8 mouse cellular contexts compared by ENCODE assay signal in genomic region chr3:137981382-137981750, GRCm38 (mm10). TPM values are rescaled to one million over a fixed set of nuclear protein-coding genes. Genes with fewer than 3 reads are reported as not detected.
DNase-seq lines count a peak whose midpoint lies in the region; ATAC-seq and TF ChIP-seq lines count a peak whose summit lies in the region.

TSS of gene Dapp1 (minus strand) at chr3:137981545.

- no peaks in the 10 kb centered on the region for H3K9me3 ChIP-seq in heart, embryonic 12.5 days (replicated peaks)
- H3K9me3 ChIP-seq in kidney, embryonic 15.5 days (replicated peaks), result no peaks in the 10 kb centered on the region
- H3K9me3 ChIP-seq in liver, embryonic 14.5 days (ENCODE audit: control insufficient read depth, low read length), result no peaks in the 10 kb centered on the region
- H3K9me3 ChIP-seq in stomach, embryonic 15.5 days, result no peaks in the 10 kb centered on the region

- peak within 1 kb of the TSS; percentile 6 for H3K4me3 ChIP-seq in cerebellum, adult 2 months (replicated peaks; ENCODE audit: insufficient read depth, low read depth, low read length)
- H3K4me3 ChIP-seq in embryonic fibroblast, embryonic 13.5 days (ENCODE audit: insufficient read depth, low read length), result peak within 1 kb of the TSS; percentile 63
- H3K4me3 ChIP-seq in heart, embryonic 12.5 days, result peak within 1 kb of the TSS; percentile 55
- peak within 1 kb of the TSS; percentile 51 for H3K4me3 ChIP-seq in kidney, embryonic 15.5 days (replicated peaks)
- peak within 1 kb of the TSS; percentile 60 to 89 for H3K4me3 ChIP-seq in liver, embryonic 14.5 days (ENCODE audit: insufficient read depth in 1 of 2, low read depth in 2 of 2, low read length in 2 of 2)
- H3K4me3 ChIP-seq in stomach, embryonic 15.5 days (replicated peaks), result peak within 1 kb of the TSS; percentile 50

- peak within 1 kb of the TSS; percentile 74 for H3K9ac ChIP-seq in heart, embryonic 12.5 days
- peak within 1 kb of the TSS; percentile 38 for H3K9ac ChIP-seq in kidney, embryonic 15.5 days
- peak within 1 kb of the TSS; percentile 83 for H3K9ac ChIP-seq in liver, embryonic 14.5 days (replicated peaks)
- H3K9ac ChIP-seq in stomach, embryonic 15.5 days, result peak within 1 kb of the TSS; percentile 53

- 12% methylated on average over 10 of the region's 10 CpGs for whole genome bisulfite sequencing in cerebellum, adult 2 months
- 9% methylated on average over 10 of the region's 10 CpGs for WGBS in heart, embryonic 12.5 days
- 9% methylated on average over 10 of the region's 10 CpGs for WGBS in kidney, embryonic 15.5 days
- WGBS in liver, embryonic 14.5 days (ENCODE audit: insufficient replicate concordance), result 2% methylated on average over 10 of the region's 10 CpGs
- 11% methylated on average over 10 of the region's 10 CpGs for WGBS in stomach, embryonic 15.5 days

- DNase-seq in cerebellum, adult 2 months, result no peak
- DNase-seq in cerebellum, postnatal 36 days, result no peak
- peak in 1 of 3 experiments; percentile 71 for DNase-seq in liver, embryonic 14.5 days (ENCODE audit: low read depth in 3 of 3, low spot score in 3 of 3)
- DNase-seq in naive thymus-derived CD4-positive, alpha-beta T cell, adult 2 months (ENCODE audit: low read depth), result peak; percentile 89

- no peak within 1 kb of the TSS for H3K27ac ChIP-seq in cerebellum, adult 2 months (ENCODE audit: insufficient read depth, low read length)
- H3K27ac ChIP-seq in embryonic fibroblast, embryonic 13.5 days (ENCODE audit: insufficient read depth, low read length), result peak within 1 kb of the TSS; percentile 18; the same call in 1 of the 2 replicates
- H3K27ac ChIP-seq in heart, embryonic 12.5 days (ENCODE audit: poor library complexity, severe bottlenecking), result peak within 1 kb of the TSS; percentile 66
- H3K27ac ChIP-seq in kidney, embryonic 15.5 days, result peak within 1 kb of the TSS; percentile 85
- peak within 1 kb of the TSS; percentile 60 for H3K27ac ChIP-seq in liver, embryonic 14.5 days
- H3K27ac ChIP-seq in stomach, embryonic 15.5 days, result peak within 1 kb of the TSS; percentile 87

- H3K36me3 ChIP-seq in heart, embryonic 12.5 days, result no peaks in the 10 kb centered on the region
- H3K36me3 ChIP-seq in kidney, embryonic 15.5 days, result no peaks in the 10 kb centered on the region
- H3K36me3 ChIP-seq in liver, embryonic 14.5 days (replicated peaks; ENCODE audit: control insufficient read depth, insufficient read depth, low read depth), result no peaks in the 10 kb centered on the region
- H3K36me3 ChIP-seq in stomach, embryonic 15.5 days, result no peaks in the 10 kb centered on the region

- no peak for TF ChIP-seq CTCF in cerebellum, adult 2 months (IDR thresholded peaks at IDR 0.05; ENCODE audit: borderline replicate concordance, insufficient read depth, low read depth, low read length)
- TF ChIP-seq CTCF in embryonic fibroblast, embryonic 13.5 days (IDR thresholded peaks at IDR 0.05; ENCODE audit: borderline replicate concordance, insufficient read depth, low read length), result no peak
- TF ChIP-seq CTCF in liver, embryonic 14.5 days (IDR thresholded peaks at IDR 0.05; ENCODE audit: low read depth), result 0 out of 2 replicates have a peak, but pooled peaks have one; percentile 14

- TF ChIP-seq EP300 in liver, embryonic 14.5 days (IDR thresholded peaks at IDR 0.05; ENCODE audit: low read depth), result no peak

- H3K4me2 ChIP-seq in heart, embryonic 12.5 days, result peak within 1 kb of the TSS; percentile 78
- H3K4me2 ChIP-seq in kidney, embryonic 15.5 days, result peak within 1 kb of the TSS; percentile 70
- peak within 1 kb of the TSS; percentile 70 for H3K4me2 ChIP-seq in liver, embryonic 14.5 days (ENCODE audit: low read depth)
- peak within 1 kb of the TSS; percentile 76 for H3K4me2 ChIP-seq in stomach, embryonic 15.5 days

- no peaks in the 10 kb centered on the region for H3K27me3 ChIP-seq in cerebellum, adult 2 months (ENCODE audit: control insufficient read depth, insufficient read depth, low read length)
- H3K27me3 ChIP-seq in heart, embryonic 12.5 days (replicated peaks), result no peaks in the 10 kb centered on the region
- H3K27me3 ChIP-seq in kidney, embryonic 15.5 days, result no peaks in the 10 kb centered on the region
- no peaks in the 10 kb centered on the region for H3K27me3 ChIP-seq in liver, embryonic 14.5 days (ENCODE audit: control insufficient read depth, insufficient read depth, low read length)
- H3K27me3 ChIP-seq in stomach, embryonic 15.5 days (replicated peaks), result no peaks in the 10 kb centered on the region

- no peak for TF ChIP-seq POLR2A in cerebellum, adult 2 months (IDR thresholded peaks at IDR 0.05; ENCODE audit: borderline replicate concordance, insufficient read depth, low read length)
- TF ChIP-seq POLR2A in embryonic fibroblast, embryonic 13.5 days (IDR thresholded peaks at IDR 0.05; ENCODE audit: low read depth, low read length), result peak; percentile 88

- peak; percentile 91 for ATAC-seq in heart, embryonic 12.5 days (ENCODE audit: insufficient number of reproducible peaks, low FRiP score)
- peak; percentile 89 for ATAC-seq in kidney, embryonic 15.5 days (replicated peaks; ENCODE audit: low FRiP score)
- peak; percentile 78 for ATAC-seq in liver, embryonic 14.5 days (ENCODE audit: insufficient read depth)
- ATAC-seq in stomach, embryonic 15.5 days (ENCODE audit: insufficient read depth, low FRiP score, low read depth), result peak; percentile 89

- no peaks in the 10 kb centered on the region for H3K4me1 ChIP-seq in cerebellum, adult 2 months (ENCODE audit: control insufficient read depth, insufficient read depth, low read length)
- no peaks in the 10 kb centered on the region for H3K4me1 ChIP-seq in embryonic fibroblast, embryonic 13.5 days (ENCODE audit: control insufficient read depth, insufficient read depth, low read length)
- H3K4me1 ChIP-seq in heart, embryonic 12.5 days (replicated peaks), result peaks cover 14% of the 10 kb centered on the region
- H3K4me1 ChIP-seq in kidney, embryonic 15.5 days, result peaks cover 24% of the 10 kb centered on the region
- H3K4me1 ChIP-seq in liver, embryonic 14.5 days (replicated peaks; ENCODE audit: control insufficient read depth in 2 of 2, insufficient read depth in 2 of 2, low read length in 1 of 2), result peaks cover 22 to 34% of the 10 kb centered on the region in 2 experiments
- H3K4me1 ChIP-seq in stomach, embryonic 15.5 days, result 0 out of 2 replicates have a peak, but pooled peaks cover 9% of the 10 kb centered on the region

RNA-seq across cellular contexts. Expression of gene Dapp1, which starts in this region (rescaled TPM):
- polyA plus RNA-seq in cerebellum, adult 2 months (2012; rRNA removed), result 0.79 and 1.1 TPM in 2 replicates
- 15.4 and 15.6 TPM in 2 replicates for polyA plus RNA-seq in embryonic fibroblast, embryonic 13.5 days (2011; ENCODE audit: insufficient read length, low read depth, missing spikeins)
- polyA plus RNA-seq in heart, embryonic 12.5 days (2016; fragmentation: Nextera tagmentation; extraction: Ambion mirVana), result 14.8 and 15.1 TPM in 2 replicates
- polyA plus RNA-seq in kidney, embryonic 15.5 days (2015; fragmentation: Nextera tagmentation; extraction: Ambion mirVana), result 9.2 and 9.8 TPM in 2 replicates
- 5.1 and 8.8 TPM in 2 replicates for polyA plus RNA-seq in liver, embryonic 14.5 days (2012; rRNA removed)
- polyA plus RNA-seq in liver, embryonic 14.5 days (2014; fragmentation: Nextera tagmentation; extraction: Ambion mirVana), result 10.6 and 11.5 TPM in 2 replicates
- 14.5 and 17.0 TPM in 2 replicates for polyA plus RNA-seq in stomach, embryonic 15.5 days (2015; fragmentation: Nextera tagmentation; extraction: Ambion mirVana)

Comparison
In these comparisons a context has a peak if more than half of its experiments do, and no peak if none do; other contexts are left out.
1. H3K4me3 ChIP-seq: peak in every context shown above with its lines; median percentile 74 in liver, embryonic 14.5 days; 63 in embryonic fibroblast, embryonic 13.5 days; 55 in heart, embryonic 12.5 days; 51 in kidney, embryonic 15.5 days; 50 in stomach, embryonic 15.5 days; 6 in cerebellum, adult 2 months.